Mouse (Mus musculus): ENCODE data around the gene Kif22. TPM values are rescaled to one million over a fixed set of nuclear protein-coding genes. Genes with fewer than 3 reads are reported as not detected.
A peak's percentile ranks its signal among the peaks of the same experiment; 100 is the strongest.

The Kif22 gene
- polyA plus RNA-seq, 1 experiment: 0.67 TPM

GRCm38 (mm10) chr7:126999568-126999967, 42.7 kb downstream of the Kif22 start:
- no peak overlapping the region for H3K27ac ChIP-seq (ENCODE audit: insufficient read depth, low read depth, low read length)
- no peaks in the 10 kb centered on the region for H3K27me3 ChIP-seq (replicated peaks; ENCODE audit: control insufficient read depth, insufficient read depth, low read length)
- DNase-seq: no peak
- H3K4me1 ChIP-seq (ENCODE audit: control insufficient read depth, insufficient read depth, low read length): 0 out of 2 replicates have a peak, but pooled peaks cover 3% of the 10 kb centered on the region
- H3K36me3 ChIP-seq (ENCODE audit: control insufficient read depth, insufficient read depth, low read length): no peaks in the 10 kb centered on the region
- WGBS: 80% methylated on average over 10 of the region's 10 CpGs
- no peak for TF ChIP-seq CTCF (conservative IDR thresholded peaks at IDR 0.05; ENCODE audit: insufficient read depth, insufficient read length, low read depth, low read length)
- TF ChIP-seq POLR2A (IDR thresholded peaks at IDR 0.05; ENCODE audit: low read depth, low read length): no peak
- H3K4me3 ChIP-seq (ENCODE audit: insufficient read depth, low read depth, low read length): no peak overlapping the region

- TF ChIP-seq CTCF (conservative IDR thresholded peaks at IDR 0.05; ENCODE audit: insufficient read depth, insufficient read length, low read depth, low read length): no peak
- no peak for TF ChIP-seq POLR2A (IDR thresholded peaks at IDR 0.05; ENCODE audit: low read depth, low read length)
- Histone ChIP-seq H3K4me1 (ENCODE audit: control insufficient read depth, insufficient read depth, low read length) (no peaks in the 10 kb centered on the region), H3K27ac (ENCODE audit: insufficient read depth, low read depth, low read length) (no peak overlapping the region), H3K4me3 (ENCODE audit: insufficient read depth, low read depth, low read length) (no peak overlapping the region), H3K27me3 (replicated peaks; ENCODE audit: control insufficient read depth, insufficient read depth, low read length) (no peaks in the 10 kb centered on the region), H3K36me3 (ENCODE audit: control insufficient read depth, insufficient read depth, low read length) (no peaks in the 10 kb centered on the region)
- DNase-seq: no peak
- WGBS: 88% methylated on average over 4 of the region's 4 CpGs
These were observed 45.8 kb downstream of the Kif22 start for GRCm38 (mm10) chr7:126996449-126996848.

- no peak overlapping the region for H3K4me3 ChIP-seq (ENCODE audit: insufficient read depth, low read depth, low read length)
- H3K27ac ChIP-seq (ENCODE audit: insufficient read depth, low read depth, low read length): no peak overlapping the region
- H3K4me1 ChIP-seq (ENCODE audit: control insufficient read depth, insufficient read depth, low read length): no peaks in the 10 kb centered on the region
- no peak for DNase-seq
- no peak for TF ChIP-seq POLR2A (IDR thresholded peaks at IDR 0.05; ENCODE audit: low read depth, low read length)
- no peaks in the 10 kb centered on the region; the same call in 1 of the 2 replicates for H3K36me3 ChIP-seq (ENCODE audit: control insufficient read depth, insufficient read depth, low read length)
- H3K27me3 ChIP-seq (replicated peaks; ENCODE audit: control insufficient read depth, insufficient read depth, low read length): no peaks in the 10 kb centered on the region
- 77% methylated on average over 8 of the region's 8 CpGs for WGBS
These were observed 53.5 kb downstream of the Kif22 start for GRCm38 (mm10) chr7:126988816-126989215.

- DNase-seq: peak; percentile 80
- WGBS: 28% methylated on average over 9 of the region's 9 CpGs
These were observed 56.0 kb downstream of the Kif22 start for GRCm38 (mm10) chr7:126986319-126986718.

GRCm38 (mm10) chr7:126984667-126985444, 57.4 kb downstream of the Kif22 start:
- TF ChIP-seq POLR2A (IDR thresholded peaks at IDR 0.05; ENCODE audit: low read depth, low read length): no peak
- no peak for TF ChIP-seq CTCF (conservative IDR thresholded peaks at IDR 0.05; ENCODE audit: insufficient read depth, insufficient read length, low read depth, low read length)
- Histone ChIP-seq H3K27me3 (replicated peaks; ENCODE audit: control insufficient read depth, insufficient read depth, low read length) (no peaks in the 10 kb centered on the region), H3K36me3 (ENCODE audit: control insufficient read depth, insufficient read depth, low read length) (no peaks in the 10 kb centered on the region; the same call in none of the 2 replicates), H3K27ac (ENCODE audit: insufficient read depth, low read depth, low read length) (no peak overlapping the region), H3K4me1 (ENCODE audit: control insufficient read depth, insufficient read depth, low read length) (no peaks in the 10 kb centered on the region; the same call in 1 of the 2 replicates), H3K4me3 (ENCODE audit: insufficient read depth, low read depth, low read length) (no peak overlapping the region)
- DNase-seq: no peak
- 56% methylated on average over 10 of the region's 10 CpGs for WGBS

More at GRCm38 (mm10) chr7:126986319-126986718, 56.0 kb downstream of the Kif22 start:
- Histone ChIP-seq H3K36me3 (ENCODE audit: control insufficient read depth, insufficient read depth, low read length) (no peaks in the 10 kb centered on the region; the same call in 1 of the 2 replicates), H3K4me3 (ENCODE audit: insufficient read depth, low read depth, low read length) (no peak overlapping the region), H3K27me3 (replicated peaks; ENCODE audit: control insufficient read depth, insufficient read depth, low read length) (no peaks in the 10 kb centered on the region), H3K4me1 (ENCODE audit: control insufficient read depth, insufficient read depth, low read length) (no peaks in the 10 kb centered on the region; the same call in 1 of the 2 replicates), H3K27ac (ENCODE audit: insufficient read depth, low read depth, low read length) (no peak overlapping the region)
- no peak for TF ChIP-seq POLR2A (IDR thresholded peaks at IDR 0.05; ENCODE audit: low read depth, low read length)
- peak; percentile 78 for TF ChIP-seq CTCF (conservative IDR thresholded peaks at IDR 0.05; ENCODE audit: insufficient read depth, insufficient read length, low read depth, low read length)

GRCm38 (mm10) chr7:126983113-126983512, 59.2 kb downstream of the Kif22 start:
- no peak overlapping the region for H3K27ac ChIP-seq (ENCODE audit: insufficient read depth, low read depth, low read length)
- WGBS: 75% methylated on average over 7 of the region's 7 CpGs
- no peak overlapping the region for H3K4me3 ChIP-seq (ENCODE audit: insufficient read depth, low read depth, low read length)
- no peaks in the 10 kb centered on the region; the same call in 1 of the 2 replicates for H3K4me1 ChIP-seq (ENCODE audit: control insufficient read depth, insufficient read depth, low read length)
- TF ChIP-seq POLR2A (IDR thresholded peaks at IDR 0.05; ENCODE audit: low read depth, low read length) (no peak), CTCF (conservative IDR thresholded peaks at IDR 0.05; ENCODE audit: insufficient read depth, insufficient read length, low read depth, low read length) (no peak)
- no peaks in the 10 kb centered on the region; the same call in none of the 2 replicates for H3K36me3 ChIP-seq (ENCODE audit: control insufficient read depth, insufficient read depth, low read length)
- no peaks in the 10 kb centered on the region for H3K27me3 ChIP-seq (replicated peaks; ENCODE audit: control insufficient read depth, insufficient read depth, low read length)
- no peak for DNase-seq

- TF ChIP-seq CTCF (conservative IDR thresholded peaks at IDR 0.05; ENCODE audit: insufficient read depth, insufficient read length, low read depth, low read length) (no peak), POLR2A (IDR thresholded peaks at IDR 0.05; ENCODE audit: low read depth, low read length) (no peak)
- WGBS: 82% methylated on average over 4 of the region's 4 CpGs
- no peaks in the 10 kb centered on the region; the same call in none of the 2 replicates for H3K36me3 ChIP-seq (ENCODE audit: control insufficient read depth, insufficient read depth, low read length)
- H3K27ac ChIP-seq (ENCODE audit: insufficient read depth, low read depth, low read length): no peak overlapping the region
- H3K4me1 ChIP-seq (ENCODE audit: control insufficient read depth, insufficient read depth, low read length): peaks cover 3% of the 10 kb centered on the region
- no peak overlapping the region for H3K4me3 ChIP-seq (ENCODE audit: insufficient read depth, low read depth, low read length)
- no peak for DNase-seq
- H3K27me3 ChIP-seq (replicated peaks; ENCODE audit: control insufficient read depth, insufficient read depth, low read length): no peaks in the 10 kb centered on the region
These were observed 60.2 kb downstream of the Kif22 start for GRCm38 (mm10) chr7:126982054-126982453.
